Mouse (Mus musculus): Measurements from ENCODE around the gene Cfap69. TPM values are rescaled to one million over a fixed set of nuclear protein-coding genes. Genes with fewer than 3 reads are reported as not detected.

The Cfap69 gene
- 0.22 TPM for polyA plus RNA-seq (2015; fragmentation: Illumina TruSeq; extraction: RNeasy Lipid Tissue Mini Kit (QIAGEN cat#74804); ENCODE audit: insufficient read depth, low replicate concordance)

GRCm38 (mm10) chr5:5663655-5664370 is at the start of gene Cfap69:
Gene Cfap69, minus strand, starts transcription at chr5:5664239.

GRCm38 (mm10) chr5:5693956-5694653 is 30.1 kb upstream of the Cfap69 start, which contains the start of gene Steap2:
Gene Steap2, minus strand, starts transcription at chr5:5694578.

GRCm38 (mm10) chr5:5573749-5574317 is 90.2 kb downstream of the Cfap69 start, which contains the start of gene Gm8773:
Gene Gm8773, plus strand, starts transcription at chr5:5573799.

GRCm38 (mm10) chr5:5559079-5559740 is 104.8 kb downstream of the Cfap69 start, which contains the start of gene Gtpbp10:
Gene Gtpbp10, minus strand, starts transcription at chr5:5559538.

Other genes with a start within 250 kb of the Cfap69 start
- gene Cdk14, start 243.9 kb downstream of the Cfap69 start, polyA plus RNA-seq (2015; fragmentation: Illumina TruSeq; extraction: RNeasy Lipid Tissue Mini Kit (QIAGEN cat#74804); ENCODE audit: insufficient read depth, low replicate concordance) = 20.6 TPM
- gene 1700015F17Rik, start 185.1 kb downstream of the Cfap69 start, polyA plus RNA-seq (2015; fragmentation: Illumina TruSeq; extraction: RNeasy Lipid Tissue Mini Kit (QIAGEN cat#74804); ENCODE audit: insufficient read depth, low replicate concordance) = not detected
- 5.8 TPM for gene Cldn12, start 149.3 kb downstream of the Cfap69 start, polyA plus RNA-seq (2015; fragmentation: Illumina TruSeq; extraction: RNeasy Lipid Tissue Mini Kit (QIAGEN cat#74804); ENCODE audit: insufficient read depth, low replicate concordance)
- 16.6 TPM for gene Gtpbp10, start 104.7 kb downstream of the Cfap69 start, polyA plus RNA-seq (2015; fragmentation: Illumina TruSeq; extraction: RNeasy Lipid Tissue Mini Kit (QIAGEN cat#74804); ENCODE audit: insufficient read depth, low replicate concordance)
- 0.88 TPM for gene Gm8773, start 90.4 kb downstream of the Cfap69 start, polyA plus RNA-seq (2015; fragmentation: Illumina TruSeq; extraction: RNeasy Lipid Tissue Mini Kit (QIAGEN cat#74804); ENCODE audit: insufficient read depth, low replicate concordance)
- gene Steap2, start 30.3 kb upstream of the Cfap69 start, polyA plus RNA-seq (2015; fragmentation: Illumina TruSeq; extraction: RNeasy Lipid Tissue Mini Kit (QIAGEN cat#74804); ENCODE audit: insufficient read depth, low replicate concordance) = 1.0 TPM
- gene Steap1, start 85.1 kb upstream of the Cfap69 start, polyA plus RNA-seq (2015; fragmentation: Illumina TruSeq; extraction: RNeasy Lipid Tissue Mini Kit (QIAGEN cat#74804); ENCODE audit: insufficient read depth, low replicate concordance) = not detected